Mouse (Mus musculus) kidney, embryonic 15.5 days (tissue): ENCODE data around the gene Ptprj. TPM values are rescaled to one million over a fixed set of nuclear protein-coding genes. Genes with fewer than 3 reads are reported as not detected.
A peak's percentile ranks its signal among the peaks of the same experiment; 100 is the strongest.
"Not testable (repeated sequence)": the region's sequence is repeated elsewhere in the genome, so short reads cannot be mapped to it uniquely, and the experiment has no call there.

Experiments used
- ATAC-seq: fragments of 200-750 bp; cut with Nextera tagmentation; replicated peaks from 2 replicates; pipeline ENCODE4 v1.8.0; 2017; ENCODE audit warnings: moderate TSS enrichment; ENCODE audit not compliant: low FRiP score
- H3K27ac ChIP-seq: fragments of 300-500 bp; sonication (generic); 2 replicates; pipeline ENCODE4 v1.5.1; 2015; ENCODE audit warnings: mild to moderate bottlenecking, inconsistent platforms
- H3K27me3 ChIP-seq: fragments of 300-500 bp; sonication (generic); 2 replicates; pipeline ENCODE4 v1.6.1; 2015; ENCODE audit warnings: inconsistent platforms
- H3K36me3 ChIP-seq: fragments of 300-500 bp; sonication (generic); 2 replicates; pipeline ENCODE4 v1.6.1; 2015; ENCODE audit warnings: inconsistent platforms
- H3K4me1 ChIP-seq: fragments of 300-500 bp; sonication (generic); 2 replicates; pipeline ENCODE4 v1.6.1; 2015; ENCODE audit warnings: inconsistent platforms
- H3K4me2 ChIP-seq: fragments of 300-500 bp; sonication (generic); 2 replicates; pipeline ENCODE4 v1.6.1; 2015; ENCODE audit warnings: moderate library complexity, mild to moderate bottlenecking, inconsistent platforms
- H3K4me3 ChIP-seq: fragments of 300-500 bp; sonication (generic); replicated peaks from 2 replicates; pipeline ENCODE4 v1.5.1; 2015; ENCODE audit warnings: mild to moderate bottlenecking, inconsistent platforms
- H3K9ac ChIP-seq: fragments of 300-500 bp; sonication (generic); 2 replicates; pipeline ENCODE4 v1.6.1; 2015; ENCODE audit warnings: mild to moderate bottlenecking, inconsistent platforms
- H3K9me3 ChIP-seq: fragments of 300-500 bp; sonication (generic); replicated peaks from 2 replicates; pipeline ENCODE4 v1.6.1; 2016; ENCODE audit warnings: inconsistent platforms
- WGBS: fragments of 180-500 bp; shearing (Covaris S2); methylation state at CpG from one replicate; pipeline ENCODE4 v1.1.7; 2015; ENCODE audit warnings: mixed read lengths; 5-methylcytosine and 5-hydroxymethylcytosine counted together
- polyA plus RNA-seq: library from polyadenylated mRNA; unstranded; fragments of >200 nt; fragmentation: Nextera tagmentation; extraction: Ambion mirVana; gene quantifications from 2 replicates; pipeline ENCODE4 v1.2.1, GENCODE M21; 2015

Gene Ptprj
- polyA plus RNA-seq, 1 experiment from 2014 or later: 6.5 TPM

DNA sequence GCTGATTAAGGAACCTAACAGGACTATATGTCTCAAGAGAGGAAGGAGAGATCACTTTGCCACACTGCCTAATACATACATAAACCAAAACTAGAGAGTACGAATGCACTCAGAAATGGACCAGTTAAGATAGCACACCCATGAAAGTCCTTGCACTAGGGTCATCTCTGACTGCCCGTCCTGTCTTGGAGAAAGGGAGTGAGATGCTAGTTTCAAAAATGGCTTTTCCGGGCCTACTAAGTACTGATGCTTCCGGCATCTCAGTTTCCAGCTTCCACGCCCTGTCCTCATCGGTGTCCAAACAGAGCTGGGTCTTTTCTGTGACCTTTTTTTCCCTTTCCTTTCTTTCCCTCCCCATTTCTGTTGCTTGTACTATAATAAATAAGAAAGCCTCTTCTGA, 4.0 kb downstream of the Ptprj start:
- no peak for ATAC-seq

GRCm38 (mm10) chr2:90575713-90576112, 4.7 kb downstream of the Ptprj start:
- 78% methylated on average over 5 of the region's 5 CpGs for WGBS
- H3K9ac ChIP-seq: no peak overlapping the region
- H3K27ac ChIP-seq: no peak overlapping the region

More for the DNA sequence above, 4.0 kb downstream of the Ptprj start:
- Histone ChIP-seq H3K4me3 (no peak overlapping the region), H3K27ac (no peak overlapping the region), H3K36me3 (no peaks in the 10 kb centered on the region), H3K9ac (no peak overlapping the region), H3K9me3 (no peaks in the 10 kb centered on the region), H3K4me2 (no peak overlapping the region), H3K4me1 (peaks cover 41% of the 10 kb centered on the region), H3K27me3 (no peaks in the 10 kb centered on the region)
- WGBS: 77% methylated on average over 6 of the region's 6 CpGs

GRCm38 (mm10) chr2:90575116-90575515, 5.3 kb downstream of the Ptprj start:
- H3K4me3 ChIP-seq: no peak overlapping the region
- no peaks in the 10 kb centered on the region for H3K9me3 ChIP-seq
- ATAC-seq: no peak
- H3K4me1 ChIP-seq: peaks cover 34% of the 10 kb centered on the region
- no peaks in the 10 kb centered on the region for H3K27me3 ChIP-seq
- H3K4me2 ChIP-seq: no peak overlapping the region
- no peaks in the 10 kb centered on the region for H3K36me3 ChIP-seq
- no peak overlapping the region for H3K27ac ChIP-seq
- no peak overlapping the region for H3K9ac ChIP-seq
- WGBS: 76% methylated on average over 3 of the region's 3 CpGs

More at GRCm38 (mm10) chr2:90575713-90576112, 4.7 kb downstream of the Ptprj start:
- Histone ChIP-seq H3K36me3 (no peaks in the 10 kb centered on the region), H3K9me3 (no peaks in the 10 kb centered on the region), H3K4me2 (no peak overlapping the region), H3K27me3 (no peaks in the 10 kb centered on the region), H3K4me3 (no peak overlapping the region), H3K4me1 (peaks cover 34% of the 10 kb centered on the region)
- no peak for ATAC-seq

DNA sequence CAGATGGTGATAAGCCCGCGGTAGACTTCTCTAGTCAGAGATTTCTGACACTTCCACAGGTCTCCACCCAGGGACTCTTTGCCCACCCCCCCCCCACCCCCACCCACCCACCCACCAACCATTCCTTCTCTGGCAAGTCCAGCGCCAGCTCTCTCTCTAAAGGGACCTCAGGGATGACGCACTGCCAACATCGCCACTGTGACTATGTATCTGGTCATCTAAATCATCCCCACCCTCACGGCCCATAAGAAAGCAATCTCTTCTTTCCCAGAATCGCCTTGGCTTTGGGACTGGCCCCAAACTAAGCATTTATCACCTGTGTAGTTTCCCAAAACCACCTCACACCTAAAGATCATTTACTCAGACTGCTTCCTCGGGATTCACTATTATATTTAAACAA, 5.9 kb downstream of the Ptprj start:
- 71% methylated on average over 8 of the region's 8 CpGs for WGBS
- H3K27ac ChIP-seq: no peak overlapping the region

GRCm38 (mm10) chr2:90573640-90574526, 6.6 kb downstream of the Ptprj start:
- Histone ChIP-seq H3K4me2 (peak overlapping the region; percentile 29), H3K4me3 (no peak overlapping the region), H3K36me3 (no peaks in the 10 kb centered on the region), H3K4me1 (peaks cover 27% of the 10 kb centered on the region), H3K9me3 (no peaks in the 10 kb centered on the region), H3K27me3 (no peaks in the 10 kb centered on the region), H3K27ac (no peak overlapping the region), H3K9ac (no peak overlapping the region)
- no peak for ATAC-seq
- 69% methylated on average over 17 of the region's 17 CpGs for WGBS

More for the DNA sequence above, 5.9 kb downstream of the Ptprj start:
- peaks cover 32% of the 10 kb centered on the region for H3K4me1 ChIP-seq
- no peaks in the 10 kb centered on the region for H3K36me3 ChIP-seq
- H3K27me3 ChIP-seq: no peaks in the 10 kb centered on the region
- H3K9ac ChIP-seq: no peak overlapping the region
- H3K4me3 ChIP-seq: no peak overlapping the region
- peak overlapping the region; percentile 29 for H3K4me2 ChIP-seq
- no peak for ATAC-seq
- H3K9me3 ChIP-seq: no peaks in the 10 kb centered on the region

DNA sequence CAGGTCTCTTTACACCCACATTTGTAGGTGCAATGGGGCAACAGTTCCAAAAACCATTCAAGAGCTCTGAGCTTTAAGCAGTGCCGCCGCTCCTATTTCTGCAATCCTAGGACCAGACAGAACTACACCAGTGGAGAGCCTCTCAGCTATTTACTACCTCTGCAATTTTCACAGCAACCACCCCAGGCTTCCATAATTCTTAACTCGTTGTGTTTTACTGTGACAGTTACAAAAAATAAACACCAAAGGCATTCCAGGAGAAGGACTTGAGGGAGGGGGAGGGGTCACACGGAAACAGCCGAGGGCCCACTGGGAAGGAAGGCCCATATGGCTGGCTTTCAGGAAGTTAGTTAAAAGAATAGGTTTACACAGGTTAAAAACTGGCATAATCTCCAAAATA, 8.3 kb downstream of the Ptprj start:
- Histone ChIP-seq H3K4me2 (no peak overlapping the region), H3K27me3 (no peaks in the 10 kb centered on the region), H3K4me3 (no peak overlapping the region), H3K4me1 (peaks cover 24% of the 10 kb centered on the region), H3K27ac (0 out of 2 replicates have a peak overlapping the region, but pooled peaks have one; percentile 13), H3K9ac (no peak overlapping the region), H3K36me3 (no peaks in the 10 kb centered on the region), H3K9me3 (no peaks in the 10 kb centered on the region)
- no peak; the same call in 1 of the 2 replicates for ATAC-seq
- WGBS: 29% methylated on average over 5 of the region's 5 CpGs

GRCm38 (mm10) chr2:90571399-90571798, 9.0 kb downstream of the Ptprj start:
- H3K4me2 ChIP-seq, H3K36me3 ChIP-seq, H3K27ac ChIP-seq, H3K9me3 ChIP-seq, ATAC-seq, H3K4me3 ChIP-seq, H3K9ac ChIP-seq, H3K27me3 ChIP-seq: not testable (repeated sequence)
- H3K4me1 ChIP-seq: peaks cover 30% of the 10 kb centered on the region
- WGBS: 85% methylated on average over 6 of the region's 6 CpGs

- no peak overlapping the region for H3K4me2 ChIP-seq
- WGBS: 89% methylated on average over 2 of the region's 2 CpGs
- peaks cover 32% of the 10 kb centered on the region for H3K4me1 ChIP-seq
- H3K9ac ChIP-seq: no peak overlapping the region
- H3K9me3 ChIP-seq: no peaks in the 10 kb centered on the region
- no peak overlapping the region for H3K27ac ChIP-seq
- ATAC-seq: no peak
- H3K27me3 ChIP-seq: no peaks in the 10 kb centered on the region
- H3K4me3 ChIP-seq: no peak overlapping the region
- no peaks in the 10 kb centered on the region for H3K36me3 ChIP-seq
These were observed 9.6 kb downstream of the Ptprj start for GRCm38 (mm10) chr2:90570871-90571270.

GRCm38 (mm10) chr2:90570216-90570615, 10.2 kb downstream of the Ptprj start:
- Histone ChIP-seq H3K27me3 (no peaks in the 10 kb centered on the region), H3K9me3 (no peaks in the 10 kb centered on the region), H3K27ac (peak overlapping the region; percentile 6; the same call in 1 of the 2 replicates), H3K9ac (no peak overlapping the region), H3K4me3 (no peak overlapping the region), H3K36me3 (no peaks in the 10 kb centered on the region), H3K4me2 (no peak overlapping the region), H3K4me1 (peaks cover 38% of the 10 kb centered on the region)
- ATAC-seq: no peak
- WGBS: 84% methylated on average over 10 of the region's 10 CpGs

DNA sequence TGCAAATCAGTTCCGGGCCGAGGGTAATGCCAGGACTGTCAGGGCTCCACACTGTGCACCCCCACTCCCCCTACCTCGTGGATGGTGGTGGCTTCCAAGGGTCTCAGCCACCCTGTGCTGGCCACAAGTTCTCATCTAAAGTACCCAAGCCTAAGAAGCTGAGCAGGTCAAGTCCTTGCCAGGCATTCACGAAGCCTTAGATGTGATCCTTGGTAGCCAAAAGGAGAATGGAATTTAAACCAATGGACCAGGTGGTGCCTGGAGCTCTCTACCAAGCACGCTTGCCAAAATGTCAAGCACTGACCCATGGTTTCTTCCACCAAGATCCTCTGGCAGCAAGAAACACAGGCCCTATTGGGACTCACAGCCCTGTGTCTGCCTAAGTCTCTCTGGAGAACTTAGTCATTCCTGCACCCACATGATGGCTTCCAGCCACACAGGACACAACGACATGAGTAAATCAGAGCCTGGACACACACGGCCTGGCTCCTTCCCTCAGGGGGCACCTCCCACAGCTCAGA, 11.4 kb downstream of the Ptprj start:
- no peaks in the 10 kb centered on the region for H3K36me3 ChIP-seq
- H3K9me3 ChIP-seq: no peaks in the 10 kb centered on the region
- H3K27me3 ChIP-seq: no peaks in the 10 kb centered on the region
- H3K9ac ChIP-seq: no peak overlapping the region
- no peak overlapping the region for H3K4me2 ChIP-seq
- H3K4me3 ChIP-seq: no peak overlapping the region
- H3K4me1 ChIP-seq: peaks cover 40% of the 10 kb centered on the region
- WGBS: 78% methylated on average over 7 of the region's 7 CpGs
- no peak overlapping the region for H3K27ac ChIP-seq
- no peak for ATAC-seq

- no peak for ATAC-seq
These were observed 12.4 kb downstream of the Ptprj start for GRCm38 (mm10) chr2:90568091-90568490.

GRCm38 (mm10) chr2:90566773-90567528, 13.5 kb downstream of the Ptprj start:
- Histone ChIP-seq H3K9me3 (no peaks in the 10 kb centered on the region), H3K4me2 (no peak overlapping the region), H3K9ac (no peak overlapping the region), H3K36me3 (no peaks in the 10 kb centered on the region), H3K27ac (peak overlapping the region; percentile 82), H3K27me3 (no peaks in the 10 kb centered on the region), H3K4me3 (no peak overlapping the region), H3K4me1 (peaks cover 35% of the 10 kb centered on the region)
- WGBS: 77% methylated on average over 8 of the region's 8 CpGs
- ATAC-seq: no peak

More at GRCm38 (mm10) chr2:90568091-90568490, 12.4 kb downstream of the Ptprj start:
- Histone ChIP-seq H3K4me3 (no peak overlapping the region), H3K4me1 (peaks cover 38% of the 10 kb centered on the region), H3K9me3 (no peaks in the 10 kb centered on the region), H3K27me3 (no peaks in the 10 kb centered on the region), H3K27ac (no peak overlapping the region), H3K4me2 (no peak overlapping the region), H3K9ac (no peak overlapping the region), H3K36me3 (no peaks in the 10 kb centered on the region)
- WGBS: 84% methylated on average over 7 of the region's 7 CpGs
